Mouse (Mus musculus) NIH3T3 (cell line): Measurements from ENCODE around the gene Sdcbp2.
"Not testable (repeated sequence)": the region's sequence is repeated elsewhere in the genome, so short reads cannot be mapped to it uniquely, and the experiment has no call there.

Source experiments
- DNase-seq: peaks from one replicate; pipeline ENCODE4 v3.0.0-alpha.2; 2012; ENCODE audit warnings: low read depth

Sdcbp2 gene

GRCm38 (mm10) chr2:151569452-151569851, 3.0 kb upstream of the Sdcbp2 start:
- no peak for DNase-seq

DNA sequence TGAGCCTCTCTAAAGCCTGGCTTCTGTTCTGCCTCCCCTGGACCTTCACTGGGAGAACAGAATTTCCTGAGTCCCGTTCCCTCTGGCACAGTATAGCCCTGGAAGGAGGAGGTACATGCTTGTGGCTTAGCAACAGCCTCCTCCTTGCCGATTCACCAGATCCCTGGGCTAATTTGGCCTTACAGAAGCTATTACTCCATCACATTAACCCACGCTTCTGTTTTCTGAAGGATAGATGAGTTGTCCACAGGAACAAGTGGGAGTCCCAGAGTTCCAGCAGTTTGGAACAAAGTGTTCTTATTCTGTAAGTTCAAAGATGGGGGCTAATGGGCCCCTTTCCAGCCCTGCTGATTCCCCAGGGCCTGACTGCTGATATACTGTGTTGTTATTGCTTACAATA, 1.2 kb downstream of the Sdcbp2 start:
- no peak for DNase-seq

DNA sequence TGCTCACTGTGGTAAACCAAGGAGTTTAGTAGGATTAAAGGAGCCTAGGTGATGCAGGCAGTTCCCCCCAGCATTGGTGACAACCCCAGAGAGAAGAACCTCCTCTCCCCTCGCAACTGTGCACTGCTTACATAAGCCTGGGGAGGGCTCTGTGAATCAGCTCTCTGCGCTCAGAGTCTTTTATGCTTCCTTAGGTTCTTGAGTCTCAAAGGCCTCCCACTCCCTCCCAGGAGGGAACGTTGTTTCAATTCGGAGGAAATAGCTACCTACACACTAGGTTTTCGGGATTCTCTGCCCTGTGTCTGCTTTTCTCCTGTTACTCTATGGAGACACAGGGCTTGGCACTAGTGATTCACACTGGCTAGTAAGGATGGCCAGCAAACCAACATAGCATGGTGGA, 2.2 kb downstream of the Sdcbp2 start:
- no peak for DNase-seq

- peak; percentile 64 for DNase-seq
Measured at GRCm38 (mm10) chr2:151575119-151575698, 2.8 kb downstream of the Sdcbp2 start.

DNA sequence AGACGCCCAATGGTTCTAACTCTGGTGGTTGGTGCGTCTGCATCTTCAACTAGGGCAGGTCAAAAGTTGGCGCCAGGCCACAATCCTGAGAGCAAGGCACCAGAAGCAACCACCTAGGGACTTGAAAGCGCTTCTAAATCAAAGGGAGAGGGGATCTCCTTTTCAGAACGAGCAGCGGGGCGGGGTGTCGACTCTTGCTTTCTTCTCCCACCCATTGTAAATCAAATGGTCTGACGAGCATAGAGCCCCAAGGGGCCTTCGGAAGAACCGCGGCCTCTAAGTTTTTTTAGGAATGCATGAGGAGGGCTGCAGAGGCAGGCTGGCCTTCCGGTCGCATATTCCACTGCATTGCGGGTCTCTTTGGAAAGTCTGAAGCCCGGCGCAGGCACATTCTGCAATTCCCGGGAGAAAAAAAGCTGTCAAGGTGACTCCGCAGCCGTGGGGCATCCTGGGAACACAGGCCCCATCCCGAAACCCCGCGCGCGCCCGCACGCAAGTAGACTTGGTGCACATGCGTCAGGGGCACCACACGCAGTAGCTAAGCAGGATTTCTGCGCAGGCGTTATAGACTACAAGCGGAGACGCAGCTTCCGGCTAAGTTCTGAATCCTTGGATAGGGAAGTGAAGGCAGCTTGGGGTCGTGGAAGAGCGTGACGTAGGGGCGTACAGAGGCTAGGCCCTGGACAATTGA, 3.4 kb downstream of the Sdcbp2 start:
- no peak for DNase-seq

GRCm38 (mm10) chr2:151579183-151579582, 6.8 kb downstream of the Sdcbp2 start:
- DNase-seq: no peak

GRCm38 (mm10) chr2:151580945-151581344, 8.5 kb downstream of the Sdcbp2 start:
- no peak for DNase-seq

GRCm38 (mm10) chr2:151585934-151586333, 13.5 kb downstream of the Sdcbp2 start:
- DNase-seq: no peak

- no peak for DNase-seq
Measured at GRCm38 (mm10) chr2:151586807-151587206, 14.4 kb downstream of the Sdcbp2 start.

DNA sequence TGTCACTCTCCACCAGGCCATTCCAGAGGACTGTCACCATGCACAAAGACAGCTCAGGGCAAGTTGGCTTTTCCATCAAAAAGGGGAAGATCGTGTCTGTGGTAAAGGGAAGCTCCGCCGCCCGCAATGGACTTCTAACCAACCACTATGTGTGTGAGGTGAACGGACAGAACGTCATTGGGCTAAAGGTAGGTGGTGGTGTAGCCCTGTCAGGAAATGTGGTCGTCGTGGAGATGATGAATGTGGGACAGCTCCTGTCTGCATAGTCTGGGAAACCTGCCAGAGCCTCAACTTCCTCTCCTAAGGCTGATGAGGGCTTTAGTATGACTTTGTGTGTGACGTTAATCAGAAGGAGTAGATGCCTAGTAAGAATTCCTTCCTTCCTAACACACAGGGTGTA, 14.9 kb downstream of the Sdcbp2 start:
- DNase-seq: no peak

DNA sequence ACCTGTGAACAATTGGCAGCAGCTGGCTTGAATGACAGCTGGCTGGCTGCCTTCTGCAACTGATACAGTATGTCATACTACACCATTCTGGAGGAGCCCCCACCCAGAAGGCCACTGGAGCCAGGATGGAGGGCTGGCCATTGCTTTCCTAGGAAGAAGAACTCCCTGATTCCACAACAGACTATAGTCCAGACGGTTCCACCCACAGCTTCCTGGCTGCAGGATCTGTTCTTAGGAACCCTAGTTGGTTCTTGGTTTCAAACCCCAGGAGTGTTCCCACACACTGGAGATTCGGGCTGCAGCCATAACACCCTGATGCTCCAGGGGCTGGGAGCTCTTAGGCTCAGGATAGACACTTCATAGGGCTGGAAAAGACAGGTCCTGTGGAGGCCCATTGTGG, 25.6 kb downstream of the Sdcbp2 start:
- DNase-seq: no peak

GRCm38 (mm10) chr2:151602106-151602505, 29.7 kb downstream of the Sdcbp2 start:
- peak; percentile 14 for DNase-seq

DNA sequence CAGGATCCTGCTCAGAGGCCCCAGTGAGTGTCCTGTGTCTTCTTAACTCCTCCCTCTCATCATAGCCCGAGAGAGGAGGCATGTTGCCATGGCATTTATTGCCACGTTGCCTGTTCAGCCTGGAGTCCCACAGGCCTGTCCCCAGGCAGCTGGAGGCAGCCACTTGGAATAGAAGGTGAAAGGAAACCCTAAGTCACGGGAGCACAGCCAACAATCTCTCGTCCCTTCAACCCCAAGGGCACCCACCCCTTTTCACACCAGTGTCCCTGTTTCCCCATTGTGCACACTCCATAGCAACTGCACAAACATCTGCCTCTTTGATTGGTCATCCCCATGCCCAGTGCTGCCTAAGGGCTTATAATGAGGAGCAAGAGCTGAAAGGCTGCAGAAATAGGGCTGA, 31.2 kb downstream of the Sdcbp2 start:
- no peak for DNase-seq

DNA sequence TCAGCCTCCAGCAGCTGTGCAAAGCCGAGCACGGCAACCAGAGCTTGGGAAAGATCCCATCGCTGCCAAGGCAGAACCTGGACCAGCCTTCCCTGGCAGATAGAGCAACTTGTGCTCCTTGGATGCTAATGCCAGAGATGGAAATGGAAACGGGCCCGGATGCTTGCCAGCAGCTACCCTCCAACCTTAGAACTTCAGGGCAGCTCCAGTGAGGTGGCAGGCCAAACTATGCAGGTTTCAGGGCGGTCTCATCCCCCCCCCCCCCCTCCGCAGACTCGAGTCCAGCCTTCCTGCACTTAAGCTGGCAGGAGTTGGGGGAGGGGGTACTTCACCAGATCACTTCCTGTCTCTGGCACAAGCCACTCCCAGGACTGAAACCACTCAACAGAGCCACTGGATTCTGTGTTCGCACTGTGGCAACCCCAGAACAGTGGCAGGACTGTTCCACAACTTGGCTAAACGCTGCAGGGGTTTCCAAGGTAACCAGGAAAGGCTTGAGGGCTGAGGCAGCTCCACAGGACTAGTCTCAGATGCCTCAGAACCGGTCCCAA, 33.1 kb downstream of the Sdcbp2 start:
- peak; percentile 72 for DNase-seq

- no peak for DNase-seq
Measured at GRCm38 (mm10) chr2:151608435-151608834, 36.0 kb downstream of the Sdcbp2 start.

DNA sequence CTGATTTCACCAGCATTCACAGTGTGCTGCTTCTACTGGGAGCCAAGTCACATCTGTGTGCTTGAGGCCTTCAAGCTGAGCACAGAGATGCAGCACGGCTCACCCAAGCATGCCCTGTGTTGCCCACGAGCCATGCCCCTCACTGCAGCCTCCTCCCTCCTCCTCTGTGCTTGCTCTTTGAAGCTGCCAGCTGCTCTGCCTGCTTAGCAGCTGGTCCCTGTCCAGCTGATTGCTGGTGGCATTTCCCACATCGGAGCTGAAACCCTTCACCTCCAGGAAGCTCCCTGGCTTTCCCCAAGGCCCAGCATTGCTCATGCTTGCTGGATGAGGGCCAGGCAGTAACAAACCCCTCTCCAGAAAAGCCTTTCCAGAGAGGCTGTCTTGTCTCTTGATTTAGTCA, 37.6 kb downstream of the Sdcbp2 start:
- peak; percentile 40 for DNase-seq

GRCm38 (mm10) chr2:151615779-151616178, 43.4 kb downstream of the Sdcbp2 start:
- not testable (repeated sequence) for DNase-seq

GRCm38 (mm10) chr2:151616551-151617329, 44.3 kb downstream of the Sdcbp2 start:
- peak; percentile 32 for DNase-seq

DNA sequence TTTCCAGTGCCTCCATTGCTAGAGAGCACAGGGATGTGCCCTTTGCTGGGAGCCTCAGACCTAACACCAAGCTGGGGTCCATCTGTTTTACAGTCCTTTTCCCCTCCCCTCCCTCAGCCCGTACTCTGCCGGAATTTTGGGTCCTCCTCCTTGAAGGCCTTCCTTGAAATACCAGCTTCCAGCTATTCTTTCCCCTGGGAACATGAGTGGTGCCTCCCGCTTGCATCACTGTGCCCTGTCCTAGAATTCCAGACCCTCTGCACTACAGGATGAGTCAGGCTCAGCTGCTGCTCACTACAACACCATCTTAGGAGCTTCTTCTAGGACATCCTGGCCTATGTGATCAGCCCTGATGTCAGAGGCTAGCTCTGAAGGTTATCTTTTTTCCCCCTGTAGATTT, 51.4 kb downstream of the Sdcbp2 start:
- peak; percentile 18 for DNase-seq

DNA sequence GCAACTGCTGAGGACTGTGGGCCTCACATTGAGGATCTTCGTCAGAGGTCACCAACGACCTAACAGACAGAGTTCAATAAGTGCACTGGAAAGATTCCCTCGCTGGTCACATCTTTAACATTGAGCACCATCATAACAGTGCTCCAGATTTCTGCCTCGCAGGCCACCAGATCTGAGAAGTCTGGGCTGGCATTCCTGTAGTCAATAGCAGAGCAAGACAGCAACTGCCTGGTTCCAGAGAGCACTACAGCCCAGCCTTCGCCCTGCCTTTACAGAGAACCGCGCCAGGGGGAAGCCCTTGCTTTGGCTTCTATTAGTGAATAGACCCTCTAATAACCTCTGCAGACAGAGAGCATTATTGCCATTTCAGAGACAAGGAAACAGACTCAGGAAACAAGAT, 53.9 kb downstream of the Sdcbp2 start:
- DNase-seq: no peak

DNA sequence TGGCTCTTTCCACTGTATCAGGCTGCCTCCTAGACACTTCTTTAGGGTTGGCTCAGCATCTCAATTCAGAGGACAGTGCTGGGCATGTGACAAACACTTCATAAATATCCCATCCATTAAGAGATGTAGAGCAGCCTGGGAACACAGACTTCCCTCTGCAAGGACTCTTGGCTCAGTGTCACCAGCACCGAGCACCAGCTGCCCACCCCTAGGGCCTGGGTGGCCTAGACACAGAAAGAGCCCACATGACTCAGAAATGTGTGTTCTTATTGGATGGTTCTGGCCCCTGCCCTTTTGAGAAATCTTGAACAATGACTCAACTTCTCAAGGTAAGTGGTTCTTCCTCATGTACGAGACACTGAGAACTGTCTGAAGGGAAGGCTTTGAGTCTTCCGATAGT, 55.6 kb downstream of the Sdcbp2 start:
- no peak for DNase-seq

GRCm38 (mm10) chr2:151629310-151629709, 56.9 kb downstream of the Sdcbp2 start:
- DNase-seq: no peak
